Mouse (Mus musculus) stomach, postnatal 0 days (tissue): Measurements from ENCODE around the gene Hist3h2ba.

ENCODE experiments used
- CTCF ChIP-seq: IDR thresholded peaks from 2 replicates; pipeline ENCODE4 v1.5.1; 2016; ENCODE audit warnings: antibody characterized with exemption, low read depth, mild to moderate bottlenecking, moderate library complexity
- EP300 ChIP-seq: optimal IDR thresholded peaks from 2 replicates; pipeline ENCODE3; 2016; ENCODE audit warnings: antibody characterized with exemption

- TF ChIP-seq CTCF (no peak), EP300 (no peak)
Observed at GRCm38 (mm10) chr11:58990794-58991193, 42.1 kb downstream of the Hist3h2ba start.
